Mouse (Mus musculus): ENCODE results near the gene Tef. TPM values are rescaled to one million over a fixed set of nuclear protein-coding genes. Genes with fewer than 3 reads are reported as not detected.

Gene Tef
- 21.1 TPM for polyA plus RNA-seq (2014; fragmentation: Illumina TruSeq; extraction: RNeasy Lipid Tissue Mini Kit (QIAGEN cat#74804); ENCODE audit: low read depth, low replicate concordance)

GRCm38 (mm10) chr15:81802001-81802890, at the start of gene Tef:
TSS of gene Tef (plus strand) at chr15:81802421.

GRCm38 (mm10) chr15:81858517-81859329, 56.5 kb downstream of the Tef start, which contains the start of gene Tob2:
TSS of gene Tob2 (minus strand) at chr15:81858796.

GRCm38 (mm10) chr15:81871604-81872261, 69.5 kb downstream of the Tef start, which contains the start of gene Phf5a:
TSS of gene Phf5a (minus strand) at chr15:81871911.

GRCm38 (mm10) chr15:81872262-81873136, 70.3 kb downstream of the Tef start, which contains the start of gene Aco2:
TSS of gene Aco2 (plus strand) at chr15:81872309.

Other genes starting within 250 kb of the Tef start
- 78.9 TPM for gene Ep300, start 217.1 kb upstream of the Tef start, polyA plus RNA-seq (2014; fragmentation: Illumina TruSeq; extraction: RNeasy Lipid Tissue Mini Kit (QIAGEN cat#74804); ENCODE audit: low read depth, low replicate concordance)
- 1.6 TPM for gene L3mbtl2, start 138.5 kb upstream of the Tef start, polyA plus RNA-seq (2014; fragmentation: Illumina TruSeq; extraction: RNeasy Lipid Tissue Mini Kit (QIAGEN cat#74804); ENCODE audit: low read depth, low replicate concordance)
- not detected for gene Chadl, start 105.1 kb upstream of the Tef start, polyA plus RNA-seq (2014; fragmentation: Illumina TruSeq; extraction: RNeasy Lipid Tissue Mini Kit (QIAGEN cat#74804); ENCODE audit: low read depth, low replicate concordance)
- 17.0 TPM for gene Zc3h7b, start 57.4 kb upstream of the Tef start, polyA plus RNA-seq (2014; fragmentation: Illumina TruSeq; extraction: RNeasy Lipid Tissue Mini Kit (QIAGEN cat#74804); ENCODE audit: low read depth, low replicate concordance)
- 7.4 TPM for gene Rangap1, start 56.9 kb upstream of the Tef start, polyA plus RNA-seq (2014; fragmentation: Illumina TruSeq; extraction: RNeasy Lipid Tissue Mini Kit (QIAGEN cat#74804); ENCODE audit: low read depth, low replicate concordance)
- 15.7 TPM for gene Tob2, start 56.4 kb downstream of the Tef start, polyA plus RNA-seq (2014; fragmentation: Illumina TruSeq; extraction: RNeasy Lipid Tissue Mini Kit (QIAGEN cat#74804); ENCODE audit: low read depth, low replicate concordance)
- 20.7 TPM for gene Phf5a, start 69.5 kb downstream of the Tef start, polyA plus RNA-seq (2014; fragmentation: Illumina TruSeq; extraction: RNeasy Lipid Tissue Mini Kit (QIAGEN cat#74804); ENCODE audit: low read depth, low replicate concordance)
- 113 TPM for gene Aco2, start 69.9 kb downstream of the Tef start, polyA plus RNA-seq (2014; fragmentation: Illumina TruSeq; extraction: RNeasy Lipid Tissue Mini Kit (QIAGEN cat#74804); ENCODE audit: low read depth, low replicate concordance)
- 3.6 TPM for gene Polr3h, start 123.8 kb downstream of the Tef start, polyA plus RNA-seq (2014; fragmentation: Illumina TruSeq; extraction: RNeasy Lipid Tissue Mini Kit (QIAGEN cat#74804); ENCODE audit: low read depth, low replicate concordance)
- 0.52 TPM for gene Csdc2, start 134.3 kb downstream of the Tef start, polyA plus RNA-seq (2014; fragmentation: Illumina TruSeq; extraction: RNeasy Lipid Tissue Mini Kit (QIAGEN cat#74804); ENCODE audit: low read depth, low replicate concordance)
- 2.3 TPM for gene Pmm1, start 158.5 kb downstream of the Tef start, polyA plus RNA-seq (2014; fragmentation: Illumina TruSeq; extraction: RNeasy Lipid Tissue Mini Kit (QIAGEN cat#74804); ENCODE audit: low read depth, low replicate concordance)
- not detected for gene 1700029P11Rik, start 178.1 kb downstream of the Tef start, polyA plus RNA-seq (2014; fragmentation: Illumina TruSeq; extraction: RNeasy Lipid Tissue Mini Kit (QIAGEN cat#74804); ENCODE audit: low read depth, low replicate concordance)
- 290 TPM for gene Xrcc6, start 185.4 kb downstream of the Tef start, polyA plus RNA-seq (2014; fragmentation: Illumina TruSeq; extraction: RNeasy Lipid Tissue Mini Kit (QIAGEN cat#74804); ENCODE audit: low read depth, low replicate concordance)
- gene Desi1, start 231.4 kb downstream of the Tef start, polyA plus RNA-seq (2014; fragmentation: Illumina TruSeq; extraction: RNeasy Lipid Tissue Mini Kit (QIAGEN cat#74804); ENCODE audit: low read depth, low replicate concordance): 43.8 TPM
- gene Snu13, start 245.2 kb downstream of the Tef start, polyA plus RNA-seq (2014; fragmentation: Illumina TruSeq; extraction: RNeasy Lipid Tissue Mini Kit (QIAGEN cat#74804); ENCODE audit: low read depth, low replicate concordance): 480 TPM

All from adrenal gland, adult 10 weeks (tissue).